Mouse (Mus musculus) CH12.LX (cell line): ENCODE data around the gene Fgf11. TPM values are rescaled to one million over a fixed set of nuclear protein-coding genes. Genes with fewer than 3 reads are reported as not detected.

Experiments
- DNase-seq: peaks from one replicate; pipeline ENCODE4 v3.0.0-alpha.2; 2013; ENCODE audit errors: extremely low read depth
- H3K27ac ChIP-seq: 2 replicates; pipeline ENCODE4 v1.5.1; 2012; ENCODE audit warnings: low read depth, mild to moderate bottlenecking, control low read depth, moderate library complexity; ENCODE audit not compliant: insufficient read depth
- H3K27me3 ChIP-seq: replicated peaks from 2 replicates; pipeline ENCODE3; 2012; ENCODE audit warnings: inconsistent platforms
- H3K36me3 ChIP-seq, 2 experiments: replicated peaks in 1 of 2; 2 replicates each; pipeline versions ENCODE3 to v1.6.1; 2012; ENCODE audit warnings: inconsistent platforms in 1 of 2, low read length in 1 of 2, mild to moderate bottlenecking in 1 of 2, mixed read lengths in 1 of 2, moderate library complexity in 1 of 2; ENCODE audit not compliant: control insufficient read depth in 1 of 2, insufficient read depth in 1 of 2
- H3K4me1 ChIP-seq, 2 experiments: 2 replicates each; pipeline ENCODE4 v1.6.1; 2012; ENCODE audit warnings: inconsistent platforms in 1 of 2, moderate library complexity in 1 of 2; ENCODE audit not compliant: insufficient read depth in 2 of 2, control insufficient read depth in 1 of 2
- H3K4me2 ChIP-seq: 2 replicates; pipeline ENCODE4 v1.6.1; 2012; ENCODE audit warnings: low read depth, mild to moderate bottlenecking, control low read depth; ENCODE audit not compliant: poor library complexity, insufficient read depth, severe bottlenecking
- H3K4me3 ChIP-seq, 3 experiments: fragments of 150-350 bp in 1 of 3; sonication (generic) in 1 of 3; replicated peaks in 1 of 3; 2 replicates each; pipeline versions ENCODE3 to v1.5.1; 2011 to 2012; ENCODE audit warnings: low read depth in 2 of 3, low read length in 2 of 3, mild to moderate bottlenecking in 2 of 3, moderate library complexity in 2 of 3, control low read depth in 1 of 3, improper control_type of control experiment in 1 of 3, inconsistent platforms in 1 of 3, mixed read lengths in 1 of 3; ENCODE audit not compliant: poor library complexity in 1 of 3
- H3K79me2 ChIP-seq: replicated peaks from 2 replicates; pipeline ENCODE4 v1.6.1; 2012; ENCODE audit warnings: mild to moderate bottlenecking, moderate library complexity; ENCODE audit not compliant: control insufficient read depth, poor library complexity, insufficient read depth, severe bottlenecking; ENCODE audit errors: extremely low read depth
- H3K9ac ChIP-seq: 2 replicates; pipeline ENCODE4 v1.6.1; 2012; ENCODE audit warnings: low read depth, mild to moderate bottlenecking, control low read depth, moderate library complexity; ENCODE audit not compliant: insufficient read depth
- H3K9me3 ChIP-seq: replicated peaks from 2 replicates; pipeline ENCODE3; 2012; ENCODE audit warnings: low read length, inconsistent platforms, mixed read lengths
- BHLHE40 ChIP-seq: IDR thresholded peaks from 2 replicates; pipeline ENCODE4 v1.6.1; 2011; ENCODE audit warnings: mild to moderate bottlenecking, low read depth, low read length, improper control_type of control experiment
- CTCF ChIP-seq, 2 experiments: IDR thresholded peaks in 1 of 2; conservative IDR thresholded peaks in 1 of 2; 2 replicates each; pipeline ENCODE4 v1.5.1; 2011 to 2012; ENCODE audit warnings: low read depth in 2 of 2, low read length in 2 of 2, improper control_type of control experiment in 1 of 2, inconsistent platforms in 1 of 2, mild to moderate bottlenecking in 1 of 2, moderate library complexity in 1 of 2
- E2F4 ChIP-seq: IDR thresholded peaks from 2 replicates; pipeline ENCODE4 v1.6.1; 2011; ENCODE audit warnings: low read depth, low read length, improper control_type of control experiment; ENCODE audit not compliant: insufficient replicate concordance
- ELF1 ChIP-seq: IDR thresholded peaks from 2 replicates; pipeline ENCODE4 v1.6.1; 2014; ENCODE audit warnings: low read depth, mild to moderate bottlenecking, inconsistent platforms, low read length, improper control_type of control experiment
- IRF4 ChIP-seq: IDR thresholded peaks from 2 replicates; pipeline ENCODE4 v1.6.1; 2014; ENCODE audit warnings: low read depth, mild to moderate bottlenecking, inconsistent platforms, low read length, improper control_type of control experiment
- KAT2A ChIP-seq: IDR thresholded peaks from 2 replicates; pipeline ENCODE4 v1.6.1; 2012; ENCODE audit warnings: low read length, improper control_type of control experiment, inconsistent platforms; ENCODE audit not compliant: insufficient replicate concordance
- MAFK ChIP-seq: IDR thresholded peaks from 2 replicates; pipeline ENCODE4 v1.6.1; 2011; ENCODE audit warnings: low read length, improper control_type of control experiment; ENCODE audit not compliant: insufficient replicate concordance
- MAZ ChIP-seq: IDR thresholded peaks from 2 replicates; pipeline ENCODE4 v1.6.1; 2012; ENCODE audit warnings: low read depth, mild to moderate bottlenecking, inconsistent platforms, low read length, improper control_type of control experiment, moderate library complexity
- MXI1 ChIP-seq: IDR thresholded peaks from 2 replicates; pipeline ENCODE4 v1.6.1; 2011; ENCODE audit warnings: mild to moderate bottlenecking, low read depth, low read length, improper control_type of control experiment
- PAX5 ChIP-seq: IDR thresholded peaks from 2 replicates; pipeline ENCODE4 v1.6.1; 2012; ENCODE audit warnings: low read length, inconsistent platforms, mixed read lengths
- POLR2A ChIP-seq: IDR thresholded peaks from 2 replicates; pipeline ENCODE4 v1.6.1; 2011; ENCODE audit warnings: low read depth, mild to moderate bottlenecking, improper control_type of control experiment, low read length
- POLR2AphosphoS2 ChIP-seq: IDR thresholded peaks from 2 replicates; pipeline ENCODE4 v1.6.1; 2011; ENCODE audit warnings: low read depth, low read length, improper control_type of control experiment
- SIN3A ChIP-seq: IDR thresholded peaks from 2 replicates; pipeline ENCODE4 v1.6.1; 2012; ENCODE audit warnings: low read length, improper control_type of control experiment, inconsistent platforms
- USF2 ChIP-seq: conservative IDR thresholded peaks from 2 replicates; pipeline ENCODE4 v1.6.1; 2011; ENCODE audit warnings: low read depth, low read length, improper control_type of control experiment
- ZMIZ1 ChIP-seq: IDR thresholded peaks from 2 replicates; pipeline ENCODE4 v1.6.1; 2012; ENCODE audit warnings: low read depth, mild to moderate bottlenecking, inconsistent platforms, low read length, improper control_type of control experiment
- ZNF384 ChIP-seq: IDR thresholded peaks from 2 replicates; pipeline ENCODE4 v1.6.1; 2012; ENCODE audit warnings: low read depth, low read length, improper control_type of control experiment, inconsistent platforms
- dilution Hi-C: fragments of 300-500 bp; cut with MboI; formaldehyde crosslinking; loops from 2 replicates; pipeline ENCODE4 v1.14.3; 2020; ENCODE audit warnings: low sequenced_read_pairs; ENCODE audit not compliant: extremely low pct_unique_long_range_greater_than_20kb, extremely low pct_ligation_motif_present
- in situ Hi-C: fragments of 300-500 bp; cut with MboI; formaldehyde crosslinking; loops from 3 replicates; pipeline ENCODE4 v1.14.3; 2019; ENCODE audit warnings: low sequenced_read_pairs, low pct_ligation_motif_present, low pct_unique_long_range_greater_than_20kb, mixed read lengths
- polyA plus RNA-seq: library from polyadenylated mRNA; unstranded; fragments of >175 nt; gene quantifications from 2 replicates; pipeline ENCODE4 v1.2.1, GENCODE M21; 2012; ENCODE audit warnings: low read depth; ENCODE audit not compliant: insufficient read length
- total RNA-seq, 2 experiments: library from RNA; depleted of rRNA; stranded (reverse); fragments of 300-350 nt in 1 of 2; fragments of >200 nt in 1 of 2; gene quantifications; 2 replicates each; pipeline ENCODE4 v1.2.3; 2012 to 2014

Gene Fgf11
- total and polyA plus RNA-seq, 3 experiments: 0.93 to 3.9 (median 1.8) TPM

DNA sequence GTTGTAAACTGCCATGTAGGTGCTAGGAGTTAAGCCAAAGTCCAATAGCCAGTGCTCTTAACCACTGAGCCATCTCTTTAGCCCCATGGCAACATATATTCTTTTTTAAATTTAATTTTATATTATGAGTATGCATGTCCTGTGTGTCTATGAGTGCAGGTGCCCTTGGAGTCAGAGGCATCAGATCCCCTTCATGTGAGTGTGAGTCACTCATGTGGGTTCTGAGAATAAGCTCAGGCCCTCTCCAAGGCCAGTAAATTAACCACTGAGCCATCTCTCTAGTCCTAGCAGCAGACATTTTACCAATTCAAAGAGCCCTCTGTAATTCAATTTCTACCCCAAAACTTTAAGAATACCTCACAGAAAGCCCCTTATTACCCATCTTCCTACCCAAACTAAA is 49.0 kb downstream of the Fgf11 start:
- dilution Hi-C loops: no loop called here
- peak overlapping the region; percentile 42; the same call in 1 of the 2 replicates for H3K4me2 ChIP-seq
- H3K36me3 ChIP-seq: peaks cover 8 to 48% of the 10 kb centered on the region in 2 experiments

DNA sequence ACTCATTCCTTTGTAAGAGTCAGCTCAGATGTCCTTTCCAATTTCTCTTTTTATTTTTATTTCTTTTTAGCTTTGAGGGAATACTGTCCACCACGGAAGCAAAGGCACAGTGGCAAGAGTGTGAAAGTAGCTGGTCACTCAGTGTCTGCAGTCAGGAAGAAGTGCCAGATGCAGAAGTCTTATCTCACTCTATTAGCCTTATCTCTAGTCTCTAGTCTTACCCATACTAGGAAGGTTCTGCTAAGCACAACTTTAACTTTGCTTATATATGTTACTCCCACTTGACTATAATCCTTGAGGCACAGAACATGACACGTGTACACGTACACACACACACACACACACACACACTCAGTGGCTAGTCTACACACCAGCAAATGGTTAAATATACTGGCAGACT is 50.0 kb downstream of the Fgf11 start:
- dilution Hi-C loops (no loop called here), in situ Hi-C loops (no loop called here)
- no peak overlapping the region for H3K27ac ChIP-seq
- peaks cover 5 to 47% of the 10 kb centered on the region in 2 experiments for H3K4me1 ChIP-seq
- DNase-seq: no peak
- H3K9ac ChIP-seq: no peak overlapping the region
- no peak for TF ChIP-seq SIN3A
- TF ChIP-seq CTCF (conservative IDR thresholded peaks at IDR 0.05 in 1 of 2, IDR thresholded peaks at IDR 0.05 in 1 of 2; ENCODE audit: low read depth in 2 of 2, low read length in 2 of 2): no peak
- no peak for TF ChIP-seq ELF1
- no peak for TF ChIP-seq PAX5
- no peak for TF ChIP-seq POLR2AphosphoS2
- no peak for TF ChIP-seq KAT2A
- no peak for TF ChIP-seq E2F4
- TF ChIP-seq MAZ: no peak
- no peak for TF ChIP-seq MAFK
- TF ChIP-seq POLR2A: no peak
- no peak for TF ChIP-seq IRF4
- TF ChIP-seq USF2: no peak
- TF ChIP-seq MXI1: no peak
- TF ChIP-seq BHLHE40: no peak
- no peak overlapping the region for H3K4me3 ChIP-seq
- H3K79me2 ChIP-seq: peaks cover 89% of the 10 kb centered on the region
- H3K27me3 ChIP-seq: no peaks in the 10 kb centered on the region
- peaks cover 18 to 57% of the 10 kb centered on the region in 2 experiments for H3K36me3 ChIP-seq
- H3K4me2 ChIP-seq: no peak overlapping the region
- H3K9me3 ChIP-seq: no peaks in the 10 kb centered on the region

More for the DNA sequence above, 49.0 kb downstream of the Fgf11 start:
- Histone ChIP-seq H3K79me2 (peaks cover 97% of the 10 kb centered on the region), H3K9me3 (no peaks in the 10 kb centered on the region), H3K27me3 (no peaks in the 10 kb centered on the region), H3K27ac (no peak overlapping the region), H3K9ac (no peak overlapping the region), H3K4me3 (no peak overlapping the region), H3K4me1 (peaks cover 5 to 51% of the 10 kb centered on the region in 2 experiments)
- TF ChIP-seq ZNF384 (0 out of 2 replicates have a peak, but pooled peaks have one; percentile 1), ZMIZ1 (no peak)
- in situ Hi-C loops: no loop called here
- DNase-seq: no peak

Other genes starting within 250 kb of the Fgf11 start
Only the 20 nearest of the 44 such genes appear.
- not detected in 2 replicates for gene Tnfsf12, start 106.0 kb downstream of the Fgf11 start, total RNA-seq (2012; rRNA removed)
- not detected in 2 replicates for gene Tnfsf12, start 106.0 kb downstream of the Fgf11 start, total RNA-seq (2014; rRNA removed)
- 0.26 TPM in 1 of 2 replicates, not detected in the other for gene Tnfsf12, start 106.0 kb downstream of the Fgf11 start, polyA plus RNA-seq
- gene Tnfsfm13, start 105.8 kb downstream of the Fgf11 start, total RNA-seq (2012; rRNA removed): 0.08 TPM in 2 replicates
- gene Tnfsfm13, start 105.8 kb downstream of the Fgf11 start, total RNA-seq (2014; rRNA removed): not detected in 2 replicates
- gene Tnfsfm13, start 105.8 kb downstream of the Fgf11 start, polyA plus RNA-seq: 0.25 TPM in 1 of 2 replicates, not detected in the other
- 44.5 and 45.0 TPM in 2 replicates for gene Polr2a, start 43.2 kb downstream of the Fgf11 start, total RNA-seq (2012; rRNA removed)
- 10.3 and 14.8 TPM in 2 replicates for gene Polr2a, start 43.2 kb downstream of the Fgf11 start, total RNA-seq (2014; rRNA removed)
- 137 and 162 TPM in 2 replicates for gene Polr2a, start 43.2 kb downstream of the Fgf11 start, polyA plus RNA-seq
- gene Slc35g3, start 39.9 kb downstream of the Fgf11 start, total RNA-seq (2012; rRNA removed): not detected in 2 replicates
- not detected in 2 replicates for gene Slc35g3, start 39.9 kb downstream of the Fgf11 start, total RNA-seq (2014; rRNA removed)
- gene Slc35g3, start 39.9 kb downstream of the Fgf11 start, polyA plus RNA-seq: not detected in 2 replicates
- gene Zbtb4, start 35.9 kb downstream of the Fgf11 start, total RNA-seq (2012; rRNA removed): 3.4 TPM in 2 replicates
- gene Zbtb4, start 35.9 kb downstream of the Fgf11 start, total RNA-seq (2014; rRNA removed): 0.75 and 0.77 TPM in 2 replicates
- 2.3 and 3.0 TPM in 2 replicates for gene Zbtb4, start 35.9 kb downstream of the Fgf11 start, polyA plus RNA-seq
- 2.1 and 2.2 TPM in 2 replicates for gene Chrnb1, start 5.9 kb downstream of the Fgf11 start, total RNA-seq (2012; rRNA removed)
- 1.9 TPM in 2 replicates for gene Chrnb1, start 5.9 kb downstream of the Fgf11 start, total RNA-seq (2014; rRNA removed)
- 5.9 and 6.6 TPM in 2 replicates for gene Chrnb1, start 5.9 kb downstream of the Fgf11 start, polyA plus RNA-seq
- gene Tmem102, start 3.8 kb upstream of the Fgf11 start, total RNA-seq (2012; rRNA removed): 0.08 TPM in 2 replicates
- not detected in 2 replicates for gene Tmem102, start 3.8 kb upstream of the Fgf11 start, total RNA-seq (2014; rRNA removed)
- 0.16 TPM in 1 of 2 replicates, not detected in the other for gene Tmem102, start 3.8 kb upstream of the Fgf11 start, polyA plus RNA-seq
- gene Gm39566, start 13.4 kb upstream of the Fgf11 start, total RNA-seq (2012; rRNA removed): not detected in 2 replicates
- gene Gm39566, start 13.4 kb upstream of the Fgf11 start, total RNA-seq (2014; rRNA removed): not detected in 2 replicates
- gene Gm39566, start 13.4 kb upstream of the Fgf11 start, polyA plus RNA-seq: not detected in 2 replicates
- not detected in 2 replicates for gene Spem2, start 16.6 kb upstream of the Fgf11 start, total RNA-seq (2012; rRNA removed)
- not detected in 2 replicates for gene Spem2, start 16.6 kb upstream of the Fgf11 start, total RNA-seq (2014; rRNA removed)
- gene Spem2, start 16.6 kb upstream of the Fgf11 start, polyA plus RNA-seq: not detected in 2 replicates
- not detected in 2 replicates for gene Spem1, start 20.3 kb upstream of the Fgf11 start, total RNA-seq (2012; rRNA removed)
- not detected in 2 replicates for gene Spem1, start 20.3 kb upstream of the Fgf11 start, total RNA-seq (2014; rRNA removed)
- gene Spem1, start 20.3 kb upstream of the Fgf11 start, polyA plus RNA-seq: not detected in 2 replicates
- gene Nlgn2, start 35.9 kb upstream of the Fgf11 start, total RNA-seq (2012; rRNA removed): 0.55 and 1.3 TPM in 2 replicates
- 0.20 and 0.95 TPM in 2 replicates for gene Nlgn2, start 35.9 kb upstream of the Fgf11 start, total RNA-seq (2014; rRNA removed)
- gene Nlgn2, start 35.9 kb upstream of the Fgf11 start, polyA plus RNA-seq: 1.1 and 1.2 TPM in 2 replicates
- gene Tmem256, start 36.7 kb upstream of the Fgf11 start, total RNA-seq (2012; rRNA removed): 203 and 206 TPM in 2 replicates
- 262 and 327 TPM in 2 replicates for gene Tmem256, start 36.7 kb upstream of the Fgf11 start, total RNA-seq (2014; rRNA removed)
- 185 and 218 TPM in 2 replicates for gene Tmem256, start 36.7 kb upstream of the Fgf11 start, polyA plus RNA-seq
- gene Plscr3, start 44.5 kb upstream of the Fgf11 start, total RNA-seq (2012; rRNA removed): 2.4 and 2.9 TPM in 2 replicates
- 2.0 and 2.5 TPM in 2 replicates for gene Plscr3, start 44.5 kb upstream of the Fgf11 start, total RNA-seq (2014; rRNA removed)
- 12.5 and 15.3 TPM in 2 replicates for gene Plscr3, start 44.5 kb upstream of the Fgf11 start, polyA plus RNA-seq
- 0.13 TPM in 1 of 2 replicates, not detected in the other for gene Tnk1, start 56.9 kb upstream of the Fgf11 start, total RNA-seq (2012; rRNA removed)
- gene Tnk1, start 56.9 kb upstream of the Fgf11 start, total RNA-seq (2014; rRNA removed): not detected in 2 replicates
- 0.22 and 0.30 TPM in 2 replicates for gene Tnk1, start 56.9 kb upstream of the Fgf11 start, polyA plus RNA-seq
- not detected in 2 replicates for gene Tmem95, start 76.2 kb upstream of the Fgf11 start, total RNA-seq (2012; rRNA removed)
- gene Tmem95, start 76.2 kb upstream of the Fgf11 start, total RNA-seq (2014; rRNA removed): not detected in 2 replicates
- gene Tmem95, start 76.2 kb upstream of the Fgf11 start, polyA plus RNA-seq: not detected in 2 replicates
- 3.3 and 3.9 TPM in 2 replicates for gene Kctd11, start 79.5 kb upstream of the Fgf11 start, total RNA-seq (2012; rRNA removed)
- gene Kctd11, start 79.5 kb upstream of the Fgf11 start, total RNA-seq (2014; rRNA removed): 1.3 and 1.8 TPM in 2 replicates
- gene Kctd11, start 79.5 kb upstream of the Fgf11 start, polyA plus RNA-seq: 1.5 and 2.1 TPM in 2 replicates
- gene Acap1, start 93.7 kb upstream of the Fgf11 start, total RNA-seq (2012; rRNA removed): 38.9 and 39.6 TPM in 2 replicates
- gene Acap1, start 93.7 kb upstream of the Fgf11 start, total RNA-seq (2014; rRNA removed): 58.2 and 66.2 TPM in 2 replicates
- 66.7 and 70.9 TPM in 2 replicates for gene Acap1, start 93.7 kb upstream of the Fgf11 start, polyA plus RNA-seq
- gene 2810408A11Rik, start 99.1 kb upstream of the Fgf11 start, total RNA-seq (2012; rRNA removed): 0.34 and 0.59 TPM in 2 replicates
- 0.35 and 0.86 TPM in 2 replicates for gene 2810408A11Rik, start 99.1 kb upstream of the Fgf11 start, total RNA-seq (2014; rRNA removed)
- 0.33 and 0.41 TPM in 2 replicates for gene 2810408A11Rik, start 99.1 kb upstream of the Fgf11 start, polyA plus RNA-seq
- 51.0 and 56.1 TPM in 2 replicates for gene Neurl4, start 99.2 kb upstream of the Fgf11 start, total RNA-seq (2012; rRNA removed)
- 21.4 and 22.9 TPM in 2 replicates for gene Neurl4, start 99.2 kb upstream of the Fgf11 start, total RNA-seq (2014; rRNA removed)
- gene Neurl4, start 99.2 kb upstream of the Fgf11 start, polyA plus RNA-seq: 40.1 and 46.2 TPM in 2 replicates
- gene Gps2, start 112.0 kb upstream of the Fgf11 start, total RNA-seq (2012; rRNA removed): 29.4 and 35.9 TPM in 2 replicates
- gene Gps2, start 112.0 kb upstream of the Fgf11 start, total RNA-seq (2014; rRNA removed): 25.0 and 27.4 TPM in 2 replicates
- 69.2 and 73.6 TPM in 2 replicates for gene Gps2, start 112.0 kb upstream of the Fgf11 start, polyA plus RNA-seq